ENCODE assay signal across 9 mouse cellular contexts in genomic region chr2:12060034-12060723, GRCm38 (mm10).
DNase-seq lines count a peak whose midpoint lies in the region; ATAC-seq lines count a peak whose summit lies in the region.
"Had no signal": no experiment of that assay in that cellular context is flagged by ENCODE, and none has a peak within 500 bp of the region (broad histone marks: within the 10 kb centered on the region; RNA-seq: fewer than 3 reads in every experiment).

No protein-coding gene starts in this region.

- no peaks in the 10 kb centered on the region for H3K9me3 ChIP-seq in midbrain, embryonic 10.5 days (replicated peaks)
- H3K9me3 ChIP-seq in midbrain, embryonic 16.5 days (replicated peaks; ENCODE audit: control insufficient read depth, low read length, poor library complexity, severe bottlenecking): no peaks in the 10 kb centered on the region
- H3K9me3 ChIP-seq in hindbrain, embryonic 14.5 days (ENCODE audit: control insufficient read depth, low read length): no peaks in the 10 kb centered on the region
- H3K9me3 ChIP-seq in limb, embryonic 12.5 days: no peaks in the 10 kb centered on the region
- H3K9me3 ChIP-seq in stomach, embryonic 16.5 days (replicated peaks; ENCODE audit: control insufficient read depth, low read length): no peaks in the 10 kb centered on the region

- peak; percentile 24 for DNase-seq in midbrain, embryonic 10.5 days (ENCODE audit: low spot score)
- DNase-seq in hindbrain, embryonic 14.5 days (ENCODE audit: low spot score): no peak
- no peak for DNase-seq in cerebellum, postnatal 10 days
- DNase-seq in T-cell, adult 2 months (ENCODE audit: low spot score): no peak
- DNase-seq: layer of hippocampus, postnatal 36 days had no signal

- WGBS in midbrain, embryonic 10.5 days: 73% methylated on average over 5 of the region's 5 CpGs
- 85% methylated on average over 5 of the region's 5 CpGs for WGBS in midbrain, embryonic 16.5 days
- WGBS in hindbrain, embryonic 14.5 days: 68% methylated on average over 5 of the region's 5 CpGs
- WGBS in limb, embryonic 12.5 days: 25% methylated on average over 5 of the region's 5 CpGs
- WGBS in stomach, embryonic 16.5 days: 34% methylated on average over 5 of the region's 5 CpGs

- no peaks in the 10 kb centered on the region for H3K27me3 ChIP-seq in midbrain, embryonic 10.5 days (ENCODE audit: low read depth, poor library complexity, severe bottlenecking)
- no peaks in the 10 kb centered on the region for H3K27me3 ChIP-seq in midbrain, embryonic 16.5 days (ENCODE audit: control insufficient read depth, insufficient read depth, low read depth, low read length)
- H3K27me3 ChIP-seq in hindbrain, embryonic 14.5 days (ENCODE audit: control insufficient read depth, insufficient read depth, low read length): no peaks in the 10 kb centered on the region
- no peaks in the 10 kb centered on the region for H3K27me3 ChIP-seq in limb, embryonic 12.5 days
- no peaks in the 10 kb centered on the region for H3K27me3 ChIP-seq in stomach, embryonic 16.5 days (ENCODE audit: control insufficient read depth, insufficient read depth, low read length)

- ATAC-seq in midbrain, embryonic 16.5 days: no peak
- ATAC-seq in hindbrain, embryonic 14.5 days (ENCODE audit: low FRiP score): peak; percentile 78
- peak; percentile 71; the same call in 1 of the 2 replicates for ATAC-seq in limb, embryonic 12.5 days (ENCODE audit: insufficient number of reproducible peaks, insufficient read depth, low FRiP score, low TSS enrichment, low read depth)
- ATAC-seq in stomach, embryonic 16.5 days (ENCODE audit: insufficient read depth, low FRiP score): peak; percentile 93; the same call in 1 of the 2 replicates
- ATAC-seq in CD4-positive, CD25-positive, alpha-beta regulatory T cell, adult 4 months: no peak

- H3K36me3 ChIP-seq in midbrain, embryonic 10.5 days: no peaks in the 10 kb centered on the region
- H3K36me3 ChIP-seq in midbrain, embryonic 16.5 days (ENCODE audit: control insufficient read depth, insufficient read depth, low read length): no peaks in the 10 kb centered on the region
- H3K36me3 ChIP-seq in hindbrain, embryonic 14.5 days (replicated peaks; ENCODE audit: control insufficient read depth, insufficient read depth): no peaks in the 10 kb centered on the region
- H3K36me3 ChIP-seq in limb, embryonic 12.5 days: no peaks in the 10 kb centered on the region
- no peaks in the 10 kb centered on the region for H3K36me3 ChIP-seq in stomach, embryonic 16.5 days (ENCODE audit: control insufficient read depth, insufficient read depth, low read length)

- no peak overlapping the region for H3K27ac ChIP-seq in midbrain, embryonic 10.5 days (replicated peaks)
- H3K27ac ChIP-seq in midbrain, embryonic 16.5 days (ENCODE audit: low read length): no peak overlapping the region
- no peak overlapping the region for H3K27ac ChIP-seq in hindbrain, embryonic 14.5 days
- peak overlapping the region; percentile 18; the same call in 1 of the 2 replicates for H3K27ac ChIP-seq in limb, embryonic 12.5 days
- H3K27ac ChIP-seq in stomach, embryonic 16.5 days (ENCODE audit: low read length): peak overlapping the region; percentile 62; the same call in 1 of the 2 replicates

- no peak overlapping the region for H3K4me3 ChIP-seq in midbrain, embryonic 10.5 days
- H3K4me3 ChIP-seq in midbrain, embryonic 16.5 days (ENCODE audit: low read depth, low read length): no peak overlapping the region
- H3K4me3 ChIP-seq in hindbrain, embryonic 14.5 days (replicated peaks; ENCODE audit: low read length): no peak overlapping the region
- H3K4me3 ChIP-seq in limb, embryonic 12.5 days (replicated peaks): no peak overlapping the region
- H3K4me3 ChIP-seq in stomach, embryonic 16.5 days (replicated peaks; ENCODE audit: low read length): no peak overlapping the region

- no peak overlapping the region for H3K4me2 ChIP-seq in midbrain, embryonic 16.5 days (ENCODE audit: low read length)
- H3K4me2 ChIP-seq in hindbrain, embryonic 14.5 days (replicated peaks): no peak overlapping the region
- no peak overlapping the region for H3K4me2 ChIP-seq in limb, embryonic 12.5 days
- no peak overlapping the region for H3K4me2 ChIP-seq in stomach, embryonic 16.5 days (ENCODE audit: low read depth, low read length)

- no peak overlapping the region for H3K9ac ChIP-seq in midbrain, embryonic 16.5 days (ENCODE audit: low read depth, low read length)
- H3K9ac ChIP-seq in hindbrain, embryonic 14.5 days: no peak overlapping the region
- no peak overlapping the region for H3K9ac ChIP-seq in limb, embryonic 12.5 days (replicated peaks)
- no peak overlapping the region for H3K9ac ChIP-seq in stomach, embryonic 16.5 days (ENCODE audit: low read length)

- H3K4me1 ChIP-seq in midbrain, embryonic 10.5 days: no peaks in the 10 kb centered on the region
- no peaks in the 10 kb centered on the region for H3K4me1 ChIP-seq in midbrain, embryonic 16.5 days (ENCODE audit: control insufficient read depth, insufficient read depth, low read length)
- H3K4me1 ChIP-seq in hindbrain, embryonic 14.5 days (replicated peaks; ENCODE audit: control insufficient read depth, insufficient read depth, low read length): no peaks in the 10 kb centered on the region
- peaks cover 14% of the 10 kb centered on the region for H3K4me1 ChIP-seq in limb, embryonic 12.5 days (replicated peaks)
- no peaks in the 10 kb centered on the region; the same call in 1 of the 2 replicates for H3K4me1 ChIP-seq in stomach, embryonic 16.5 days (ENCODE audit: control insufficient read depth, insufficient read depth, low read length)

Comparison
In these comparisons a context has a peak if more than half of its experiments do, and no peak if none do; other contexts are left out.
1. H3K27ac ChIP-seq: peak in limb, embryonic 12.5 days (single experiment) and stomach, embryonic 16.5 days (single experiment); none in midbrain, embryonic 10.5 days (single experiment), midbrain, embryonic 16.5 days (single experiment) and hindbrain, embryonic 14.5 days (single experiment).
2. ATAC-seq: peak in hindbrain, embryonic 14.5 days (single experiment), limb, embryonic 12.5 days (single experiment) and stomach, embryonic 16.5 days (single experiment); none in midbrain, embryonic 16.5 days (single experiment) and CD4-positive, CD25-positive, alpha-beta regulatory T cell, adult 4 months (single experiment).